Mouse (Mus musculus) heart, embryonic 14.5 days (tissue): ENCODE data around the gene Zdhhc18. TPM values are rescaled to one million over a fixed set of nuclear protein-coding genes. Genes with fewer than 3 reads are reported as not detected.
A peak's percentile ranks its signal among the peaks of the same experiment; 100 is the strongest.

Experiments
- ATAC-seq: fragments of 200-750 bp; cut with Nextera tagmentation; 2 replicates; pipeline ENCODE4 v1.8.0; 2017; ENCODE audit warnings: low read depth, moderate TSS enrichment; ENCODE audit not compliant: insufficient number of reproducible peaks, insufficient read depth, low FRiP score
- H3K27ac ChIP-seq, 2 experiments: fragments of 200-500 bp in 1 of 2; fragments of 300-500 bp in 1 of 2; sonication (generic) in 1 of 2; replicated peaks in 1 of 2; 2 replicates each; pipeline ENCODE4 v1.5.1; 2012 to 2014; ENCODE audit warnings: low read depth in 2 of 2, low read length in 2 of 2, control low read depth in 1 of 2, mild to moderate bottlenecking in 1 of 2, mixed read lengths in 1 of 2; ENCODE audit not compliant: control insufficient read depth in 1 of 2, insufficient read depth in 1 of 2
- H3K27me3 ChIP-seq: fragments of 300-500 bp; sonication (generic); 2 replicates; pipeline ENCODE4 v1.6.1; 2014; ENCODE audit warnings: mild to moderate bottlenecking, low read length, control low read depth; ENCODE audit not compliant: control insufficient read depth, insufficient read depth
- H3K36me3 ChIP-seq: fragments of 300-500 bp; sonication (generic); 2 replicates; pipeline ENCODE4 v1.6.1; 2014; ENCODE audit warnings: mild to moderate bottlenecking, control low read depth, low read length, mixed read lengths; ENCODE audit not compliant: control insufficient read depth, insufficient read depth
- H3K4me1 ChIP-seq, 2 experiments: fragments of 200-500 bp in 1 of 2; fragments of 300-500 bp in 1 of 2; sonication (generic) in 1 of 2; 2 replicates each; pipeline ENCODE4 v1.6.1; 2012 to 2014; ENCODE audit warnings: low read length in 2 of 2, control low read depth in 1 of 2, mixed read lengths in 1 of 2; ENCODE audit not compliant: control insufficient read depth in 2 of 2, insufficient read depth in 2 of 2
- H3K4me2 ChIP-seq: fragments of 300-500 bp; sonication (generic); 2 replicates; pipeline ENCODE4 v1.6.1; 2014; ENCODE audit warnings: mild to moderate bottlenecking, low read length
- H3K4me3 ChIP-seq, 2 experiments: fragments of 200-500 bp in 1 of 2; fragments of 300-500 bp in 1 of 2; sonication (generic) in 1 of 2; 2 replicates each; pipeline ENCODE4 v1.5.1; 2012 to 2014; ENCODE audit warnings: low read length in 2 of 2, mild to moderate bottlenecking in 2 of 2, control low read depth in 1 of 2, low read depth in 1 of 2, moderate library complexity in 1 of 2; ENCODE audit not compliant: control insufficient read depth in 1 of 2, insufficient read depth in 1 of 2
- H3K9ac ChIP-seq: fragments of 300-500 bp; sonication (generic); 2 replicates; pipeline ENCODE4 v1.6.1; 2014; ENCODE audit warnings: mild to moderate bottlenecking, low read length
- H3K9me3 ChIP-seq: fragments of 300-500 bp; sonication (generic); 2 replicates; pipeline ENCODE4 v1.6.1; 2016; ENCODE audit warnings: low read length, control low read depth; ENCODE audit not compliant: control insufficient read depth
- WGBS: fragments of 180-500 bp; shearing (Covaris S2); extraction: QIAGEN DNeasy Blood & Tissue Kit; methylation state at CpG from one replicate; pipeline ENCODE4 v1.1.7; 2014; 5-methylcytosine and 5-hydroxymethylcytosine counted together
- polyA plus RNA-seq: library from polyadenylated mRNA; unstranded; fragments of >200 nt; fragmentation: Nextera tagmentation; extraction: Ambion mirVana; gene quantifications from 2 replicates; pipeline ENCODE4 v1.2.1, GENCODE M21; 2014

The Zdhhc18 gene
- polyA plus RNA-seq, 1 experiment from 2014 or later: 4.7 TPM

GRCm38 (mm10) chr4:133671881-133672844 is 22.2 kb upstream of the Zdhhc18 start, which contains the start of gene Pigv:
Gene Pigv (minus strand): TSS chr4:133672647.
- H3K27me3 ChIP-seq: no peaks in the 10 kb centered on the region

GRCm38 (mm10) chr4:133671184-133671880 is 21.4 kb upstream of the Zdhhc18 start:
- no peaks in the 10 kb centered on the region for H3K9me3 ChIP-seq
- no peaks in the 10 kb centered on the region for H3K27me3 ChIP-seq
- peaks cover 23% of the 10 kb centered on the region for H3K36me3 ChIP-seq
- peak overlapping the region; percentile 97 to 99 for H3K27ac ChIP-seq
- peak overlapping the region; percentile 91 for H3K4me2 ChIP-seq
- peak overlapping the region; percentile 70 to 89 for H3K4me3 ChIP-seq
- 5% methylated on average over 13 of the region's 13 CpGs for WGBS
- peak overlapping the region; percentile 94 for H3K9ac ChIP-seq
- ATAC-seq: no peak
- peaks cover 25 to 46% of the 10 kb centered on the region in 2 experiments for H3K4me1 ChIP-seq

More at GRCm38 (mm10) chr4:133671881-133672844, 22.2 kb upstream of the Zdhhc18 start, which contains the start of gene Pigv:
- Histone ChIP-seq H3K4me3 (peak within 1 kb of the TSS; percentile 70 to 89), H3K4me1 (peaks cover 25 to 54% of the 10 kb centered on the region in 2 experiments), H3K9me3 (no peaks in the 10 kb centered on the region), H3K27ac (peak within 1 kb of the TSS; percentile 97 to 99), H3K9ac (peak within 1 kb of the TSS; percentile 94), H3K36me3 (peaks cover 17% of the 10 kb centered on the region; the same call in 1 of the 2 replicates), H3K4me2 (peak within 1 kb of the TSS; percentile 91)
- ATAC-seq: peak; percentile 87
- under 1% methylated on average over 69 of the region's 76 CpGs for WGBS

- 52% methylated on average over 6 of the region's 6 CpGs for WGBS
- no peak overlapping the region for H3K4me3 ChIP-seq
- no peak for ATAC-seq
- peaks cover 18 to 34% of the 10 kb centered on the region in 2 experiments for H3K4me1 ChIP-seq
- H3K9ac ChIP-seq: peak overlapping the region; percentile 94; the same call in 1 of the 2 replicates
- H3K9me3 ChIP-seq: no peaks in the 10 kb centered on the region
- no peak overlapping the region for H3K4me2 ChIP-seq
- H3K27me3 ChIP-seq: no peaks in the 10 kb centered on the region
- H3K27ac ChIP-seq: no peak overlapping the region
- peaks cover 26% of the 10 kb centered on the region for H3K36me3 ChIP-seq
Measured at GRCm38 (mm10) chr4:133669652-133670210, 19.8 kb upstream of the Zdhhc18 start.

GRCm38 (mm10) chr4:133668537-133668936 is 18.6 kb upstream of the Zdhhc18 start:
- H3K4me2 ChIP-seq: no peak overlapping the region

GRCm38 (mm10) chr4:133666199-133666598 is 16.2 kb upstream of the Zdhhc18 start:
- 65% methylated on average over 6 of the region's 6 CpGs for WGBS
- Histone ChIP-seq H3K36me3 (peaks cover 44% of the 10 kb centered on the region), H3K4me2 (no peak overlapping the region), H3K9ac (no peak overlapping the region), H3K9me3 (no peaks in the 10 kb centered on the region), H3K4me3 (no peak overlapping the region), H3K4me1 (peaks cover 5 to 13% of the 10 kb centered on the region in 2 experiments; a peak in 3 of 4 replicates), H3K27me3 (no peaks in the 10 kb centered on the region), H3K27ac (0 out of 4 replicates have a peak overlapping the region, but pooled peaks of 1 of the 2 experiments have one; percentile 6)
- ATAC-seq: no peak

More at GRCm38 (mm10) chr4:133668537-133668936, 18.6 kb upstream of the Zdhhc18 start:
- no peak overlapping the region for H3K9ac ChIP-seq
- H3K4me3 ChIP-seq: no peak overlapping the region
- no peaks in the 10 kb centered on the region for H3K9me3 ChIP-seq
- peaks cover 8 to 23% of the 10 kb centered on the region in 2 experiments; a peak in 3 of 4 replicates for H3K4me1 ChIP-seq
- peaks cover 34% of the 10 kb centered on the region for H3K36me3 ChIP-seq
- H3K27ac ChIP-seq: no peak overlapping the region
- no peaks in the 10 kb centered on the region for H3K27me3 ChIP-seq
- 68% methylated on average over 3 of the region's 3 CpGs for WGBS
- ATAC-seq: no peak

GRCm38 (mm10) chr4:133665118-133665517 is 15.2 kb upstream of the Zdhhc18 start:
- no peak overlapping the region for H3K9ac ChIP-seq
- ATAC-seq: no peak
- peaks cover 44% of the 10 kb centered on the region for H3K36me3 ChIP-seq
- H3K9me3 ChIP-seq: no peaks in the 10 kb centered on the region
- H3K27me3 ChIP-seq: no peaks in the 10 kb centered on the region
- H3K4me2 ChIP-seq: no peak overlapping the region
- peaks cover 9 to 15% of the 10 kb centered on the region in 2 experiments for H3K4me1 ChIP-seq
- no peak overlapping the region for H3K27ac ChIP-seq
- H3K4me3 ChIP-seq: no peak overlapping the region
- WGBS: 69% methylated on average over 11 of the region's 11 CpGs

GRCm38 (mm10) chr4:133662945-133663344 is 13.0 kb upstream of the Zdhhc18 start:
- WGBS: 60% methylated on average over 8 of the region's 8 CpGs
- Histone ChIP-seq H3K4me3 (no peak overlapping the region), H3K9me3 (no peaks in the 10 kb centered on the region), H3K9ac (no peak overlapping the region), H3K4me1 (peaks cover 14 to 20% of the 10 kb centered on the region in 2 experiments), H3K36me3 (peaks cover 32% of the 10 kb centered on the region), H3K4me2 (no peak overlapping the region), H3K27ac (no peak overlapping the region), H3K27me3 (no peaks in the 10 kb centered on the region)
- no peak for ATAC-seq
